Mouse (Mus musculus): ENCODE results near the gene Fam114a1. TPM values are rescaled to one million over a fixed set of nuclear protein-coding genes. Genes with fewer than 3 reads are reported as not detected.

Gene Fam114a1
- polyA plus RNA-seq, 2 experiments: 51.7 to 71.7 TPM

- Histone ChIP-seq H3K27me3 (ENCODE audit: control insufficient read depth, insufficient read depth, low read length) (no peaks in the 10 kb centered on the region), H3K4me1 (ENCODE audit: control insufficient read depth, insufficient read depth, low read length) (no peaks in the 10 kb centered on the region; the same call in 1 of the 2 replicates), H3K9ac (ENCODE audit: low read depth, low read length, severe bottlenecking) (no peak overlapping the region), H3K4me2 (replicated peaks; ENCODE audit: low read depth, low read length, severe bottlenecking) (no peak overlapping the region), H3K36me3 (ENCODE audit: control insufficient read depth, insufficient read depth, low read length) (peaks cover 45% of the 10 kb centered on the region), H3K9me3 (ENCODE audit: control insufficient read depth, low read length) (no peaks in the 10 kb centered on the region), H3K27ac (replicated peaks; ENCODE audit: low read depth, low read length) (no peak overlapping the region), H3K4me3 (replicated peaks; ENCODE audit: low read length) (no peak overlapping the region)
- 90% methylated on average over 4 of the region's 4 CpGs for WGBS
- DNase-seq (ENCODE audit: low spot score) (no peak), ATAC-seq (ENCODE audit: low FRiP score, low read depth) (no peak)
- TF ChIP-seq POLR2A (IDR thresholded peaks at IDR 0.05; ENCODE audit: borderline replicate concordance, extremely low read depth, insufficient read depth, insufficient read length): no peak
Observed at GRCm38 (mm10) chr5:65005251-65005650, 35.4 kb downstream of the Fam114a1 start.

GRCm38 (mm10) chr5:65006011-65006491 lies 36.2 kb downstream of the Fam114a1 start:
- no peak for TF ChIP-seq POLR2A (IDR thresholded peaks at IDR 0.05; ENCODE audit: borderline replicate concordance, extremely low read depth, insufficient read depth, insufficient read length)
- Histone ChIP-seq H3K4me3 (replicated peaks; ENCODE audit: low read length) (no peak overlapping the region), H3K4me2 (replicated peaks; ENCODE audit: low read depth, low read length, severe bottlenecking) (no peak overlapping the region), H3K27me3 (ENCODE audit: control insufficient read depth, insufficient read depth, low read length) (no peaks in the 10 kb centered on the region), H3K36me3 (ENCODE audit: control insufficient read depth, insufficient read depth, low read length) (peaks cover 53% of the 10 kb centered on the region), H3K27ac (replicated peaks; ENCODE audit: low read depth, low read length) (no peak overlapping the region), H3K9ac (ENCODE audit: low read depth, low read length, severe bottlenecking) (no peak overlapping the region), H3K9me3 (ENCODE audit: control insufficient read depth, low read length) (0 out of 2 replicates have a peak, but pooled peaks cover 3% of the 10 kb centered on the region), H3K4me1 (ENCODE audit: control insufficient read depth, insufficient read depth, low read length) (no peaks in the 10 kb centered on the region; the same call in 1 of the 2 replicates)
- WGBS: 37% methylated on average over 4 of the region's 4 CpGs
- ATAC-seq (ENCODE audit: low FRiP score, low read depth) (no peak), DNase-seq (ENCODE audit: low spot score) (no peak)

GRCm38 (mm10) chr5:65011901-65012573 lies 42.2 kb downstream of the Fam114a1 start:
- WGBS: 13% methylated on average over 7 of the region's 7 CpGs
- no peak for TF ChIP-seq POLR2A (IDR thresholded peaks at IDR 0.05; ENCODE audit: borderline replicate concordance, extremely low read depth, insufficient read depth, insufficient read length)

GRCm38 (mm10) chr5:65015508-65015907 lies 45.6 kb downstream of the Fam114a1 start:
- no peak for ATAC-seq (ENCODE audit: low FRiP score, low read depth)
- WGBS: 86% methylated on average over 3 of the region's 3 CpGs
- TF ChIP-seq POLR2A (IDR thresholded peaks at IDR 0.05; ENCODE audit: borderline replicate concordance, extremely low read depth, insufficient read depth, insufficient read length): no peak
- Histone ChIP-seq H3K27ac (replicated peaks; ENCODE audit: low read depth, low read length) (no peak overlapping the region), H3K9ac (ENCODE audit: low read depth, low read length, severe bottlenecking) (no peak overlapping the region), H3K4me3 (replicated peaks; ENCODE audit: low read length) (no peak overlapping the region), H3K36me3 (ENCODE audit: control insufficient read depth, insufficient read depth, low read length) (peaks cover 44% of the 10 kb centered on the region), H3K4me2 (replicated peaks; ENCODE audit: low read depth, low read length, severe bottlenecking) (no peak overlapping the region), H3K27me3 (ENCODE audit: control insufficient read depth, insufficient read depth, low read length) (no peaks in the 10 kb centered on the region), H3K4me1 (ENCODE audit: control insufficient read depth, insufficient read depth, low read length) (no peaks in the 10 kb centered on the region), H3K9me3 (ENCODE audit: control insufficient read depth, low read length) (0 out of 2 replicates have a peak, but pooled peaks cover under 1% of the 10 kb centered on the region)
- no peak for DNase-seq (ENCODE audit: low spot score)

More at GRCm38 (mm10) chr5:65011901-65012573, 42.2 kb downstream of the Fam114a1 start:
- peak; percentile 15 for DNase-seq (ENCODE audit: low spot score)
- H3K27me3 ChIP-seq (ENCODE audit: control insufficient read depth, insufficient read depth, low read length): no peaks in the 10 kb centered on the region
- H3K4me2 ChIP-seq (replicated peaks; ENCODE audit: low read depth, low read length, severe bottlenecking): no peak overlapping the region
- H3K9ac ChIP-seq (ENCODE audit: low read depth, low read length, severe bottlenecking): no peak overlapping the region
- peaks cover 53% of the 10 kb centered on the region for H3K36me3 ChIP-seq (ENCODE audit: control insufficient read depth, insufficient read depth, low read length)
- H3K4me1 ChIP-seq (ENCODE audit: control insufficient read depth, insufficient read depth, low read length): no peaks in the 10 kb centered on the region
- peak; percentile 15; the same call in 1 of the 2 replicates for ATAC-seq (ENCODE audit: low FRiP score, low read depth)
- H3K9me3 ChIP-seq (ENCODE audit: control insufficient read depth, low read length): 0 out of 2 replicates have a peak, but pooled peaks cover 3% of the 10 kb centered on the region
- no peak overlapping the region for H3K27ac ChIP-seq (replicated peaks; ENCODE audit: low read depth, low read length)
- no peak overlapping the region for H3K4me3 ChIP-seq (replicated peaks; ENCODE audit: low read length)

- ATAC-seq (ENCODE audit: low FRiP score, low read depth): no peak
- peaks cover 56% of the 10 kb centered on the region for H3K36me3 ChIP-seq (ENCODE audit: control insufficient read depth, insufficient read depth, low read length)
Observed at GRCm38 (mm10) chr5:65019109-65019508, 49.2 kb downstream of the Fam114a1 start.

More at GRCm38 (mm10) chr5:65019109-65019508, 49.2 kb downstream of the Fam114a1 start:
- no peaks in the 10 kb centered on the region for H3K4me1 ChIP-seq (ENCODE audit: control insufficient read depth, insufficient read depth, low read length)
- 80% methylated on average over 8 of the region's 8 CpGs for WGBS
- DNase-seq (ENCODE audit: low spot score): no peak
- H3K4me2 ChIP-seq (replicated peaks; ENCODE audit: low read depth, low read length, severe bottlenecking): no peak overlapping the region
- no peak overlapping the region for H3K4me3 ChIP-seq (replicated peaks; ENCODE audit: low read length)
- no peak for TF ChIP-seq POLR2A (IDR thresholded peaks at IDR 0.05; ENCODE audit: borderline replicate concordance, extremely low read depth, insufficient read depth, insufficient read length)
- no peak overlapping the region for H3K27ac ChIP-seq (replicated peaks; ENCODE audit: low read depth, low read length)
- H3K9ac ChIP-seq (ENCODE audit: low read depth, low read length, severe bottlenecking): no peak overlapping the region
- no peaks in the 10 kb centered on the region for H3K27me3 ChIP-seq (ENCODE audit: control insufficient read depth, insufficient read depth, low read length)
- no peaks in the 10 kb centered on the region for H3K9me3 ChIP-seq (ENCODE audit: control insufficient read depth, low read length)
